Mouse (Mus musculus) spleen, postnatal 36 days (tissue): ENCODE measurements around the gene Lhfpl5.
A peak's percentile ranks its signal among the peaks of the same experiment; 100 is the strongest.

ENCODE experiments used
- DNase-seq, 2 experiments: peaks; one replicate each; pipeline ENCODE4 v3.0.0; 2022; ENCODE audit warnings: low spot score in 2 of 2, mixed read lengths in 1 of 2

The Lhfpl5 gene

GRCm38 (mm10) chr17:28572521-28572920 lies 2.9 kb upstream of the Lhfpl5 start:
- no peak for DNase-seq

GRCm38 (mm10) chr17:28572941-28573340 lies 2.5 kb upstream of the Lhfpl5 start:
- DNase-seq, result no peak

- DNase-seq, result peak in 1 of 2 experiments; percentile 10
Measured at GRCm38 (mm10) chr17:28580396-28580795, 5.0 kb downstream of the Lhfpl5 start.

DNA sequence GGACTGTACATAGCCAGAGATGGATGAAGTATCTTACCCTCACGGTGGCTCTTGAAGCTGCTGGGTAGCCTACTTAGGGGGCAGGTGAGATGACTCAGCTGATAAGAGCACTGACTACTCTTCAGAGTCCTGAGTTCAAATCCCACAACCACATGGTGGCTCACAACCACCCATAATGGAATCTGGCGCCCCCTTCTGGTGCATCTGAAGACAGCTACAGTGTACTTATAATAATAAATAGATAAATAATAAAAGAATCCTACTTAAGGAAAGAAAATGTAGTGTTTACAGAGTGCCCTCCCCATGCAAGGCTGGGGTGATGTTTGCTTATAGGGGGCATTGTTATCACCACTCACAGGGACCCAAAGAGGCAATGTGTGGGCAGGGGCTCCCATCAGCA lies 5.6 kb downstream of the Lhfpl5 start:
- DNase-seq, result no peak

DNA sequence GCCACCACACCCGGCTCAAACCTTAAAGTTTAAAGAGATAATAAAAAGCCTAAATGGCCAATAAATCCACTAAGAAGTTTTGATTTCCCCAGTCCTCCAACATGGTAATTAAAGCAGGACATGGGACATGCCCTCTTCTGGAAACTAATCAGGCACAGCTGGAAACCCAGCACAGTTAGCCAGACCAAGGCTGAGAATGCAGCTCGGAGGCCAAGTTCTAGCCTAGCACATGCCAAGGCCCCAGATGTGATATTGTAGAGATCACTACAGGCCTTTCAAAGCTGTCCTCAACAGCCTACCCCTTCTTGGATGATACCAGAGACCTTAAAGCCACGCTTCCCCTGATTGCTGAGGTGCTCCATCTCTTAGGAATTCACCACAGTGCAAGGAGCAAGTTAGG lies 11.1 kb downstream of the Lhfpl5 start:
- no peak for DNase-seq

GRCm38 (mm10) chr17:28588591-28588990 lies 13.2 kb downstream of the Lhfpl5 start:
- DNase-seq, result no peak

DNA sequence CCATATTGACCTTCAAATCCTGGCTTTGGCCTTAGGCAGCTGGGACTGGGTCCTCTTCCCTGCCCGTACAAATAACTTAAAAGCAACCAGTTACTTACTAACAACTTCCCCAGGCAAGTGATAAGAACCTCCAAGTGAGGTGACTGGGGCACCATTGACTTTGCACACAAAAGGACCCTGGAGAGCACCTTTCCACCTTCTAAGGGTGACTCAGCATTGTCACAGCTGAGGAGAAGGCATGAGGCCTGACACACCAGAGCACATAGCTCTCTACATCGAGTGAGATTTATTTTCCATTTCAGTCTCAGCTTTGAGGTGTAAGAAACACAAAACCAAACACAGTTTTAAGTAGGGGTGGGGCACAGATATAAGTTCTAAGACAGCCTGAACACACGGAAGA lies 15.2 kb downstream of the Lhfpl5 start:
- no peak for DNase-seq

DNA sequence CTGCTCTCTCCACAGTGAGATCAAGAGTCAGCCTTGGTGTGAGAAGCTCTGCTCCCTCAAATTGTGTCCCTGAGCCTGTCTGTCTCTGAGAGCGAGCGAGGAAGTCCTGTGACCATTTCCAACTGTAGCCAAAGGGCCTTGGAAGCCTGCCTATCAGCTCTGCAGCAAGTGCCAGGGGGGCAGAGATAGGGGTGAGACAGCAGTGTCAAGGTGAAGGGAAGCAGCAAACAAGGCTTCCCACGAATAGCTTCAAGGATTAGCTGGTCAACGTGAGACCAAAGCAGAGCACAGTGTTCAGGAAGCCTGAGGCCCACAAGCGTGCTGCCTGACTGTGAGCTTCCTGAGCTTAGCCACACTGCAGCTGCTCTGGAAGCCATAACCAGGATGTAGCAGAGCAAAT lies 16.0 kb downstream of the Lhfpl5 start:
- DNase-seq, result peak; percentile 27

GRCm38 (mm10) chr17:28592998-28593397 lies 17.6 kb downstream of the Lhfpl5 start:
- peak; percentile 53 to 61 for DNase-seq

DNA sequence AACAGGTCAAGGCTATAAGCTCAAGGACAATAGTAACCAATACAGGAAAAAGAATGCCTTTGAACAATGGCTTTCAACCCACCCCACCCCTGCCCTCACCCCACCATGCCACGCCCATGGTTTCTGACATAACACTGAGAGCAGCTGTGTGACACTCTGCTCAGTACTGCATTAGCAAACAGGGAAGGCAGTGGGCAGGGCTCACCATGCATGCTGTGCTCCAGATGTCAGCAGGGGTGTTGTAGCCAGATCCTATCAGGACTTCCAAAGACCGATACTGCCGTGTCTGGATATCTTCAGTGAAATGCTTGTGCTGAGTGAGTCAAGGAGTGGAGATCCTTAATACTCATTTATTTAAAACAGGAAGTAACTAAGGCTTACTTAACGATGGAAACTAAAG lies 18.5 kb downstream of the Lhfpl5 start:
- no peak for DNase-seq

DNA sequence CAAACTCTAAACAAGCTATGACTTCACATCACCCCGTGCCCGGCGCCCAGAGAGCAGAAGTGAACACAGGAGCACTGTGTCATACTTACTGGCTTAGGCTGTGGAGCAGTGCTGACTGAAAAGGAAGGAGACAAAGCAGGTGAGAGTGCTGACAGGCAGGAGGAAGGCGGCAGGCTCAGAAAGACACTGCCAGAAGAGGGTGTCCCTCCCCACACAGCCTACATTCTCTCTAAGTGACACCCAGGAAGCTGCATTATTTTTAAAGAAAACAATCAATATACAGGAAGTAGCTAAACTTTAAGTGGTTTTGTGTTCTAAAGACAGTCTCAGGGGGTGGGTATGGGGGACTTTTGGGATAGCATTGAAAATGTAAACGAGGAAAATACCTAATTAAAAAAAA lies 25.3 kb downstream of the Lhfpl5 start:
- no peak for DNase-seq

DNA sequence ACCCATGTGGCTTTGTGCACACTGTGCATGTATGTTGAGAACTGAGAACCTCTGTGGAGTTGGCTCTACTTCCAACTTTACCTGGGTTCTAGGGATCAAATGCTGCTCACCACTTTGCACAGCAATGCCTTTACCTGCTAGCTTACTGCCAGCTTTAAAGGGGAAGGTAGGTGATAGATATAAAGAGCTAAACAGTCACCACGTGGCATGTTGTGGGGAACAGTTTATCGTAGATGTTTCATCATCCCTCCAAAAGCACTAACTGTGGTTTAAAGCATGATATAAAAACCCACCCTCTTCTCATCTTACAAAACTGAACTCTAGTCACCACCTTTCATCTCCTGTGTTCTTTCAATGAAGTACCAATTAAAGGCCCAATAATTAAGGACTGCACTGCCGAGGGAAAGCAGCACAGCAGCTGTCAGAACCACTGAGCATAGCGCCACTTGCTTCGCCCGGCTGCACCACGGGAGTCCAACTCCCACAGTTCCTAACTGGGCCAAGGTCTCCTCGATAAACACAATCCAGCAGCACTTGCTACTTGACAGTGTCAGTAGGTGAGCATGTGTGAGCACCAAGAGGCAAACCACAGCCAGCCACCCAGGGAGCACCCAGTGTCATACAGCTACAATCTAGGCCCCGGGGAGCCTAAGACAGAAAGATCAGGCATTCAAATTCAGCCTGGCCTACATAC lies 26.3 kb downstream of the Lhfpl5 start:
- no peak for DNase-seq

- DNase-seq, result no peak
Measured at GRCm38 (mm10) chr17:28609543-28609942, 34.1 kb downstream of the Lhfpl5 start.

DNA sequence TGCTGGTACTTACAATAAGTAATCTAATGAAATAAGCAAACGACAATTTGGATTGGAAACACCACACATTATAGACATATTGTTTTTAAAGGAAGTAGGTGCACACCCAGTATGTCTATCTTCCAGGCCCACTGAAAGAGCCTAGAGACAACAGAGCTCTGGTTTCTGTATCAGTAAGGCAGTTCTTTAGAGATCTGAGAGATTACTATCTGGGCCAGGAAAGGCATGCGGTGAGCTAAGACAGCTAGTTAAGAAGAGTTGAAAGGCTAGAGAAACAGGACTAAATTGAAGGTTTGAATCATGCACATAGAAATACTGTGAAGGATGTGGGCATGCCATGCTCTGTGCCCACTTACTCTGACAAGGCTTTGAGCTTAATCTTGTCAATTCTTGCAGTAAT lies 37.2 kb downstream of the Lhfpl5 start:
- DNase-seq, result peak; percentile 31 to 34

- no peak for DNase-seq
Measured at GRCm38 (mm10) chr17:28613096-28613495, 37.7 kb downstream of the Lhfpl5 start.

DNA sequence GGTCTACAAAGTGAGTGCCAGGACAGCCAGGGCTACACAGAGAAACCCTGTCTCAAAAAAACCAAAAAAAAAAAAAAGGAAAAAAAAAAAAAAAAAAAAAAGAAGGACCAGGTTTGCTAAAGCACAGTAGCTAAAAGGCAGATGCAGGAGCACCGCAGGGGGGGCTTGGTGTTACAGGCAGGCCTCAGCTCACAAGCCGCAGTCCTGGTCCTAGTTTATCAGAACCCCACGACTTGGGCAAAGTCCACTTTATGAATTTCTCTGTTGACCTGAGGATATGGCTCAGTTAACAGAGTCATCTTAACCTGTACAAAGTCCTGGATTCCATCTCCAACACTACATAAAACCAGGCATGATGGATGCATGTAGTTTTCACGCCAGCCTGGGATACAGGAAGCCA lies 39.9 kb downstream of the Lhfpl5 start:
- DNase-seq, result no peak

GRCm38 (mm10) chr17:28617636-28618035 lies 42.2 kb downstream of the Lhfpl5 start:
- no peak for DNase-seq

- no peak for DNase-seq
Measured at GRCm38 (mm10) chr17:28618124-28618523, 42.7 kb downstream of the Lhfpl5 start.

GRCm38 (mm10) chr17:28618775-28619174 lies 43.3 kb downstream of the Lhfpl5 start:
- DNase-seq, result no peak

DNA sequence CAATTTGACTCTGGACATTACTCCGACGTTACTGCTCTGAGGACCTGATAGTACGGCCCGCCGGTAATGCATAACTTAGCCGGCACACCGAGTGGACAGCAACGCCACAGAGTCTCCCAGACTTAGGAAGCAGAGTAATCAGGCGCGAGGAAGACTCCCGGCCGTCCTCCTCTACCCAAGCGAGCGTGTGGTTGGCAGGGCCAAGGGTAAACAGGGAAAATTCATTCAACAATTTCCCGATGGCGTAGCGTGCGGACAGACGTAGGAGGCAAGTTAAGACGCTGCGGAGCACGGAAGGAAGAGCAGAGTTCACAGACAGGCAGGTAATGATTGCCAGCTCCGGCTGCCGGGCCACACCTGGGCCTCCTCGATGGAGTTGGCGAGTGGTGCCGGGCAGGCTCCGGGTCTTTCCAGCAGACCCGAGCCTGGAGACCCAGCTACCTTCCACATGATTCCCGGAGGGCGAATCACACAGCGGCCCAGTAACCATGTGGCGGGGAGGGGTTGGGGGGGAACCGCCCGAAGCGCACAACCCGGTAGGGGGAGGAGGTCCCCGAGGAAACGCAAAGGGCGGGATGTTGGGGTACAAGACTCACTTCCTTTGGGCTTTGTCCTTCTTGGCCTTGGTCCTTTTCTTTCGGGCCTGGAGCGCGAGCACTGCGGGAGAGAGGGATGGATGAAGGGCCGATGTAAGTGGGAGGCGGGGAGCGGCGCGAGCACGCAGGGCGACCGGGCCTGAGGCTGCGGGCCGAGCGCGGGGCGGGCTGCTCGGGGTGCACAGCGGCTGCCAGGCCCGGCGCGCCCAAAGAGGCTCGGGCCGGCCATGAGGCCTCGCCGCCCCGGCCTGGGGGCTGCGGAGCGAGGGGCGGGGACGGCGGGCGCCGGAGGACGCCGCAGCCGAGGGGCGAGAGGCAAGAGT lies 46.2 kb downstream of the Lhfpl5 start:
- peak; percentile 20 to 41 for DNase-seq

- peak; percentile 88 for DNase-seq
Measured at GRCm38 (mm10) chr17:28622300-28622759, 46.9 kb downstream of the Lhfpl5 start, which contains the start of gene Srpk1. Srpk1 (minus strand) TSS chr17:28622709.

GRCm38 (mm10) chr17:28624841-28625240 lies 49.4 kb downstream of the Lhfpl5 start:
- DNase-seq, result no peak

- peak in 1 of 2 experiments; percentile 10 for DNase-seq
Measured at GRCm38 (mm10) chr17:28625327-28625726, 49.9 kb downstream of the Lhfpl5 start.
